Comparison of ENCODE assay signal across 8 mouse cellular contexts in the genomic region with DNA sequence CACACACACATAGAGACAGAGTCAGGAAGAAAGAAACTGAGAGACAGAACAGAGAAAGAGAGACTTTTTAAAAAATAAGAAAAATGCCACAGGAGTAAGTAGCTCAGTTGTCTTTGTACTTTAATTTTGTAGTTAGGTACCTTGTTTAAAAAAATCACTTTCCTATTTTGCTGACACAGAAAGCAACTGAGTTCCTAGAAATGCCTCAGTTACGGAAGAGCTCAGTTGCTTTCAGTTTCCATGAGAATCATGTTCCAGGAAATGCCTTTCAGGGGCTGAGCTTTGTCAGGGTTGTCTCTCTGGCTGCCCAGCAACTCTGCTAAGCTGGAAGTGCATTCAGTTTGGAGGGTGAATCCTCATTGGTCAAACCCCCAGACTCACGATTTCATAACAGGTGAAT.
DNase-seq lines count a peak whose midpoint lies in the region; ATAC-seq and TF ChIP-seq lines count a peak whose summit lies in the region.
"Not testable (repeated sequence)": the region's sequence is repeated elsewhere in the genome, so short reads cannot be mapped to it uniquely, and the experiment has no call there.

No protein-coding gene starts in this region.

- 0 out of 2 replicates have a peak, but pooled peaks have one; percentile 26 for TF ChIP-seq EP300 in CH12.LX (IDR thresholded peaks at IDR 0.05; ENCODE audit: low read length)

- H3K4me2 ChIP-seq in CH12.LX (ENCODE audit: insufficient read depth, low read depth, poor library complexity, severe bottlenecking); heart, embryonic 16.5 days (ENCODE audit: low read depth, low read length): not testable (repeated sequence)

- H3K27ac ChIP-seq in CH12.LX (ENCODE audit: insufficient read depth, low read depth); kidney, adult 2 months (ENCODE audit: insufficient read depth, low read depth, low read length); liver, adult 2 months (replicated peaks; ENCODE audit: insufficient read depth, low read depth, low read length): not testable (repeated sequence)
- 0 out of 2 replicates have a peak overlapping the region, but pooled peaks have one; percentile 10 for H3K27ac ChIP-seq in heart, embryonic 16.5 days (ENCODE audit: low read length)

- TF ChIP-seq CTCF in CH12.LX (conservative IDR thresholded peaks at IDR 0.05 in 1 of 2, IDR thresholded peaks at IDR 0.05 in 1 of 2; ENCODE audit: low read depth in 2 of 2, low read length in 2 of 2); kidney, adult 2 months (conservative IDR thresholded peaks at IDR 0.05; ENCODE audit: insufficient read depth, insufficient read length, low read depth, low read length); liver, adult 2 months (IDR thresholded peaks at IDR 0.05; ENCODE audit: low read depth, low read length): not testable (repeated sequence)

- H3K79me2 ChIP-seq in CH12.LX (replicated peaks; ENCODE audit: control insufficient read depth, extremely low read depth, insufficient read depth, poor library complexity, severe bottlenecking); liver, adult 2 months (ENCODE audit: control insufficient read depth, insufficient read depth, low read length): not testable (repeated sequence)

- ATAC-seq in heart, embryonic 16.5 days (replicated peaks; ENCODE audit: extremely low read depth, insufficient read depth, low FRiP score) = not testable (repeated sequence)
- ATAC-seq in megakaryocyte, adult 5-6 weeks (ENCODE audit: poor library complexity, severe bottlenecking) = peak; percentile 53

- H3K4me1 ChIP-seq in CH12.LX (ENCODE audit: control insufficient read depth in 1 of 2, insufficient read depth in 2 of 2) = peaks cover 10 to 14% of the 10 kb centered on the region in 2 experiments
- not testable (repeated sequence) for H3K4me1 ChIP-seq in heart, embryonic 16.5 days (ENCODE audit: control insufficient read depth, insufficient read depth, low read length); kidney, adult 2 months (ENCODE audit: control insufficient read depth, insufficient read depth, low read length); liver, adult 2 months (ENCODE audit: control insufficient read depth, insufficient read depth, low read length)

- H3K9ac ChIP-seq in CH12.LX (ENCODE audit: insufficient read depth, low read depth); heart, embryonic 16.5 days (ENCODE audit: low read length); liver, adult 2 months (ENCODE audit: low read depth, low read length): not testable (repeated sequence)

- TF ChIP-seq RAD21 in CH12.LX (IDR thresholded peaks at IDR 0.05; ENCODE audit: low read depth, low read length) = not testable (repeated sequence)

- not testable (repeated sequence) for H3K27me3 ChIP-seq in CH12.LX (replicated peaks); heart, embryonic 16.5 days (ENCODE audit: control insufficient read depth, insufficient read depth, low read length); kidney, adult 2 months (replicated peaks; ENCODE audit: control insufficient read depth, insufficient read depth, low read length); liver, adult 2 months (ENCODE audit: control insufficient read depth, insufficient read depth, low read length)

- in situ Hi-C loops in CH12.LX (cut with MboI; ENCODE audit: low pct_ligation_motif_present, low pct_unique_long_range_greater_than_20kb, low sequenced_read_pairs) = not testable (repeated sequence)

- H3K36me3 ChIP-seq in CH12.LX (replicated peaks in 1 of 2; ENCODE audit: control insufficient read depth in 1 of 2, insufficient read depth in 1 of 2, low read length in 1 of 2); heart, embryonic 16.5 days (ENCODE audit: control insufficient read depth, insufficient read depth); kidney, adult 2 months (ENCODE audit: control insufficient read depth, insufficient read depth, low read length); liver, adult 2 months (ENCODE audit: control insufficient read depth, insufficient read depth, low read length): not testable (repeated sequence)

- dilution Hi-C loops in CH12.LX (cut with MboI; ENCODE audit: extremely low pct_ligation_motif_present, extremely low pct_unique_long_range_greater_than_20kb, low sequenced_read_pairs) = not testable (repeated sequence)

- not testable (repeated sequence) for H3K9me3 ChIP-seq in CH12.LX (replicated peaks; ENCODE audit: low read length); heart, embryonic 16.5 days (replicated peaks; ENCODE audit: control insufficient read depth, low read length)

- not testable (repeated sequence) for TF ChIP-seq POLR2A in CH12.LX (IDR thresholded peaks at IDR 0.05; ENCODE audit: low read depth, low read length); kidney, adult 2 months (IDR thresholded peaks at IDR 0.05; ENCODE audit: low read depth, low read length); liver, adult 2 months (IDR thresholded peaks at IDR 0.05; ENCODE audit: extremely low read depth, insufficient read depth, low read length)

- WGBS in heart, embryonic 16.5 days = 54% methylated on average over 2 of the region's 2 CpGs
- WGBS in kidney, adult 2 months = 58% methylated on average over 2 of the region's 2 CpGs
- 37% methylated on average over 2 of the region's 2 CpGs for WGBS in liver, adult 2 months

- DNase-seq in CD4-positive helper T cell, adult 2 months (ENCODE audit: low read depth, low spot score) = peak; percentile 62
- not testable (repeated sequence) for DNase-seq in CH12.LX (ENCODE audit: extremely low read depth)
- peak; percentile 27 for DNase-seq in kidney, adult 2 months
- DNase-seq in liver, adult 2 months (ENCODE audit: extremely low read depth, low read depth, low spot score) = peak; percentile 33
- DNase-seq in naive thymus-derived CD4-positive, alpha-beta T cell, adult 2 months (ENCODE audit: low read depth) = peak; percentile 54
- peak; percentile 19 for DNase-seq in thymus, postnatal 14 days

- H3K4me3 ChIP-seq in CH12.LX (replicated peaks in 1 of 3; ENCODE audit: low read depth in 2 of 3, low read length in 2 of 3, poor library complexity in 1 of 3); heart, embryonic 16.5 days (ENCODE audit: low read length); kidney, adult 2 months (ENCODE audit: insufficient read depth, low read depth, low read length); liver, adult 2 months (ENCODE audit: insufficient read depth, low read depth, low read length): not testable (repeated sequence)

TF ChIP-seq in CH12.LX, 34 proteins besides CTCF, POLR2A, EP300 and RAD21:
- 0 out of 2 replicates have a peak, but pooled peaks have one; percentile 15 for TF ChIP-seq IRF4 (IDR thresholded peaks at IDR 0.05; ENCODE audit: low read depth, low read length)
- 0 out of 2 replicates have a peak, but pooled peaks have one; percentile 24 for TF ChIP-seq MAFK (IDR thresholded peaks at IDR 0.05; ENCODE audit: insufficient replicate concordance, low read length)
- TF ChIP-seq ELF1 (IDR thresholded peaks at IDR 0.05; ENCODE audit: low read depth, low read length) = 0 out of 2 replicates have a peak, but pooled peaks have one; percentile 20
